Mouse (Mus musculus): ENCODE results near the gene Gm10697.
"Not testable (repeated sequence)": the region's sequence is repeated elsewhere in the genome, so short reads cannot be mapped to it uniquely, and the experiment has no call there.

The Gm10697 gene

DNA sequence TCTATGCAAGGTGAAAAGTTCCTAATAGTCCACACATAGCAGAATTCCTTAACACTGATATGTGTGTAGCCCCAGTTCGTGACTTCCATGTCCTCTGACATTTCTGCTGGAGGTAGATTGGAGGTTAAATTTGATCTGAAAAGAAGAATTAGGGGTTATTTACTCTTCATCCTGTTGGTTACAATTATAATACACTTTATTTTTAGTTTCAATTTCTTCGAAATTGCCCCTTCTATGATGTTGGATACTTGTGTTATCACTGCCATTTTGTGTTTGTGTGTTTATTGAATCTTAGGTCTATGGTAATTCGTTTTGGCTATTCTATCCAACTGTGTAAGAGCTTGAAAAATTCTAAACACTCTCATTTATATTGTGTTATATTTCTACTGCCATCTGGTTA is at the start of gene Gm10697:
Gm10697 (minus strand) TSS at position 101 of the 400 bp plus-strand sequence.
- not testable (repeated sequence) for DNase-seq

DNA sequence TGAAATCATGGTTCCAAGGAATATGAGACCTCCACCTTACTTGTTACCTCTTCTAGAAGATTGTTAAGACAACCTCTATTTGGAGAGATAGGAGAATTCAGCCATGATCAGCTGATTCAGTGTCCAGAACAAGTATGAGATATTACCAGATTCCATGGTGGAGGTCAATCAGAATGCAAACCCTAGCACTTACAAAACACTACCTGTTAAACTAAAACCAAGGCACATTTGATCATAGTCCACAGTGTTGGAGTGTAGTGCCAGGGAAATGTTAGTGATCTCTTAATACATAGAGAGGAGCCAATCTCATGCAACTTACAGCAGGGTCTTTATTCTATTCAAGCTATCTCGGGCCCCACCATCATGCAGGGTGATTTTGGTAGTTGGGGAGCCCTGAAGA is 42.6 kb upstream of the Gm10697 start:
- DNase-seq, result not testable (repeated sequence)

DNA sequence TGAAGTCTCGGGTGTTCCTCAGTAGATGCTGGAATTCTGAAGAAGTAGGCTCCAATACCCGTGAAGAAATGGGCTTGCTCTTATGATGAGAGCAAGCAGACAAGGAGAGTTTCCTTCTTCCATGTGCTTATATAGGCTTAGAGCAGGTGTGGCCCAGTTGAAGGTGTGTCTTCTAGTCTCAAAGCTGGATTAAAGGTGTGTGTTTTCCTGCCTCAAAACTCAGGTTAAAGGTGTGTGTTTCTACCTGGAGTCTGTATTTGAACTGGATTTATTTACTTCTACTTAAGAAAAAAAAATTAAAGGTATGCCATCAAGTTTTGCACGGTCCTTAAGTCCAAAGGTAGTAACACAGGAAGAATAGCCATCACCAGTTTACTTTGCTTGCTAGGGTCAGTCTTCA is 17.7 kb downstream of the Gm10697 start, which contains the start of gene Gm9125:
Gm9125 (minus strand) TSS at position 101 of the 400 bp plus-strand sequence.
- DNase-seq, result not testable (repeated sequence)

DNA sequence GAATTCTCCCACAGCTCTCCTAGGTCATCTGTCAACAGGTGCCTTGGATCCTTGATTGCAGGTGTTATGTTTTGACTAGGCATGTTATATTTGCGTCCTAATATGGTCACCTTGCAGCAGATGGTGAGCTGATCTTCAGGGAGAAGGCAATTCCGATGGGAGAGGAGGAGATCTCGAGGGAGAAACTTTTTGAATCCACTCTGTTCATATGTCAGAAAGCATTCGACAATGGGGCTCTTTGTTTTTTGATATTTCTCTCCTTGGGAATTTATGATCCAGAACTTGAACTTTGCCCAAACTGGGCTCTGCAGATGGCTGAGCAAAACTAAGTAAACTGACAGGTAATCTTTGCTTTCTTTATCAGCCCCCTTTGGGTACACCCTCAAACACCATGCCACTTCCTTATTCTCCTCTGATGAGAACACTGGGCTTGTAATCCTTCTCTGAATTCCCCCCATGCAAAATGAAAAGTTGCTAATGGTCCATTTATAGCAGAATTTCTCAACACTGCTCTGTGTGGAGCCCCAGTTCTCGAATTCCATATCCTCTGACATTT is 22.8 kb downstream of the Gm10697 start:
- not testable (repeated sequence) for DNase-seq

DNA sequence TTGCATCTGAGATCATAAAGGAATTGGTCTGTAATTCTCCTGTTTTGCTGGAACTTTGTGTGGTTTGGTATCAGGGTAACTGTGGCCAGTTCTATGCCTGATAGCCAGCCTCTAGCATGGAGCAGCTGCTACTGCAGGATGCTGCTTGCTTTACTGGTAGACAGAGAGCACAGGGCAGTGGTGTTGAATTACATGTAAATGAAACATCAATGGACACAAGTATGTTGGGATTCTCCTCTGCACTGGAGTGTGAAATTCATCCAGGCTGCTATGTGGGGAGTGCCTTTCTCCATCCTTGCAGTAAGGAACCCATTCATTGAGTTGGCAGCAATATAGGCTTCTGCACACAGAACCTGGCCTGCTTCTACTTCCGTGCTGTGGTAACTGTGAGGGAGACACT is 34.2 kb downstream of the Gm10697 start:
- DNase-seq, result not testable (repeated sequence)

DNA sequence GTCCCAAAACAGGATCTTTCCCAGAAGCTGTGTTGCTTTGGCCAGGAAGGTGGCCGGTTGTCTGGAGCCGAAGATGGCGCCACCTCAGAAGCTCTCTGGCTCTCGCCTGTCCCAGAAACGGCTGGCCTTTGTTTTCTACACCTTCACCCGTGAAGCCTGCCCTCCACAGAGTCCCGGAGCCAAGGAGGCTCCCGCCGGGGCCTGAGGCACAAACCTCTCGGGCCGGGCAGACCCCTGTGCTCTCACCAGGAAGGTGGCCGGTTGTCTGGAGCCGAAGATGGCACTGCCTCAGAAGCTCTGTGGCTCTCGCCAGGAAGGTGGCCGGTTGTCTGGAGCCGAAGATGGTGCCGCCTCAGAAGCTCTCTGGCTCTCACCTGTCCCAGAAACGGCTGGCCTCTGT is 38.0 kb downstream of the Gm10697 start:
- DNase-seq, result not testable (repeated sequence)
